Mouse (Mus musculus): ENCODE measurements around the gene Nadk. TPM values are rescaled to one million over a fixed set of nuclear protein-coding genes. Genes with fewer than 3 reads are reported as not detected.
A peak's percentile ranks its signal among the peaks of the same experiment; 100 is the strongest.

Gene Nadk
- polyA plus RNA-seq (2011; ENCODE audit: insufficient read depth, insufficient read length, low read depth, missing spikeins): 108 and 116 TPM in 2 replicates

DNA sequence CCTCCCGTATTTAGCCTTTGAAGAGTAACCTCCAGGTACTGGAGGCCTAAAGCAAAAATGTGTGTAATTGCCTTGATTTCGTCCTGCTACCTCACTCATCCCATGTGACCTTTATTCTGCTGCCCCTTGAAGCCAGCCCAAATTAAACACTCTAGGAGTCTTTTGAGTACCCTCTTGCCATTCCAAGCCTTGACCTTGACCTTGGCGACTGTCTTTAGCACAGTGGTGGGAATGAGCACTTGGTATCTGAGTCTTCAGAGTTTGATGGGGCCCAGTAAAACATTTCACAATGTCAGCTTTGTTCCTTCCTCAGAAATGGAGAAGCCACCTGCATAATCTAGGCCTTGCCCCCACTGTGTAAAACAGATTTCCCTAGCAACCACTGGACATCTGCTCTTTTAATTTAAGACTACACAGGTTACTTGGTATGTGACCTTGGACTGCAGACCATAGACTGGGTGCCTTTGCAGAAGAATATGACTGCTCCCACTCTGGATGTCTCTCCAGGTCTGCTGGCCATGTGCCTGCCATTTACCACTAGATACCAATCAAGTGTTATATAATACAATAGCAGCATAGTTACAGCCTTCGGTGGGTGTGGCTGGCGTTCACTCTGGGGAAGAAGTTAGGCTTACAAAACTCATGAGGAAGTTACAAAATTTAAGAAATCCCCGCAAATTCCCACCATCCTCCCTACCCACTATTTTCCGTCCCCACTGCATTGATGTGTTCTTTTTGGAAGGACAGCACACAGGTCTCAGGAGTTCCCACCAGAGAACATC lies at the start of gene Nadk:
Nadk (plus strand) TSS at position 718 of the 782 bp plus-strand sequence.
- Histone ChIP-seq H3K9ac (ENCODE audit: low read depth, poor library complexity, severe bottlenecking) (no peak within 1 kb of the TSS; the same call in 1 of the 2 replicates), H3K36me3 (ENCODE audit: control insufficient read depth, insufficient read depth, low read length, poor library complexity, severe bottlenecking) (peaks cover 24% of the 10 kb centered on the region), H3K4me1 (ENCODE audit: control insufficient read depth, insufficient read depth, low read length) (no peaks in the 10 kb centered on the region), H3K27ac (ENCODE audit: insufficient read depth, low read length) (no peak within 1 kb of the TSS; the same call in 1 of the 2 replicates), H3K27me3 (ENCODE audit: control insufficient read depth, insufficient read depth, low read length, poor library complexity, severe bottlenecking) (no peaks in the 10 kb centered on the region), H3K9me3 (replicated peaks; ENCODE audit: control insufficient read depth, insufficient read depth, low read length, poor library complexity, severe bottlenecking) (no peaks in the 10 kb centered on the region), H3K4me3 (ENCODE audit: low read depth, low read length) (peak within 1 kb of the TSS; percentile 30; the same call in 1 of the 2 replicates)
- TF ChIP-seq EP300 (IDR thresholded peaks at IDR 0.05; ENCODE audit: insufficient read depth, low read depth, low read length) (no peak), CTCF (IDR thresholded peaks at IDR 0.05; ENCODE audit: low read depth, low read length) (no peak), POLR2A (IDR thresholded peaks at IDR 0.05; ENCODE audit: insufficient read depth, low read length) (no peak)

DNA sequence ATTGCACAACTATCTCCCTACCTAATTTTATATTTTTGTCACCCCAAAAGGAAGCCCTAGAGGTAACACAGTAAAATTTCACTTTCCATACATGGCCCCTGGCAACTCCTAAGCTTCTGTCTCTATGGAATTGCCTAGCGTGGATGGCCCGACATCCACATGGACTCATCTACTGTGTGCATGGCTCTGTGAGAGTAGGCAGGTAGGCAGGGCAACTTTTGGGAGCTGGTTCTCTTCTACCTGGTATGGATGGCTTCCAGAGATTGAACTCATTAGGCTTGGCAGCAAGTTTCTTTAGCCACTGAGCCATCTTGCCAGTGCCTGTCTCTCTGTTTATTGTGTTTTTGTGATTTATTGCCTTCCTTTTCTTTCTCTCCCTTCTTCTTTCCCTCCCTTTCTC lies 47.4 kb upstream of the Nadk start:
- Histone ChIP-seq H3K9ac (ENCODE audit: low read depth, poor library complexity, severe bottlenecking) (no peak overlapping the region), H3K27me3 (ENCODE audit: control insufficient read depth, insufficient read depth, low read length, poor library complexity, severe bottlenecking) (no peaks in the 10 kb centered on the region), H3K9me3 (replicated peaks; ENCODE audit: control insufficient read depth, insufficient read depth, low read length, poor library complexity, severe bottlenecking) (no peaks in the 10 kb centered on the region), H3K36me3 (ENCODE audit: control insufficient read depth, insufficient read depth, low read length, poor library complexity, severe bottlenecking) (no peaks in the 10 kb centered on the region; the same call in 1 of the 2 replicates), H3K4me1 (ENCODE audit: control insufficient read depth, insufficient read depth, low read length) (no peaks in the 10 kb centered on the region), H3K4me3 (ENCODE audit: low read depth, low read length) (no peak overlapping the region), H3K27ac (ENCODE audit: insufficient read depth, low read length) (no peak overlapping the region)
- no peak for TF ChIP-seq EP300 (IDR thresholded peaks at IDR 0.05; ENCODE audit: insufficient read depth, low read depth, low read length)
- no peak for TF ChIP-seq POLR2A (IDR thresholded peaks at IDR 0.05; ENCODE audit: insufficient read depth, low read length)
- TF ChIP-seq CTCF (IDR thresholded peaks at IDR 0.05; ENCODE audit: low read depth, low read length): no peak

DNA sequence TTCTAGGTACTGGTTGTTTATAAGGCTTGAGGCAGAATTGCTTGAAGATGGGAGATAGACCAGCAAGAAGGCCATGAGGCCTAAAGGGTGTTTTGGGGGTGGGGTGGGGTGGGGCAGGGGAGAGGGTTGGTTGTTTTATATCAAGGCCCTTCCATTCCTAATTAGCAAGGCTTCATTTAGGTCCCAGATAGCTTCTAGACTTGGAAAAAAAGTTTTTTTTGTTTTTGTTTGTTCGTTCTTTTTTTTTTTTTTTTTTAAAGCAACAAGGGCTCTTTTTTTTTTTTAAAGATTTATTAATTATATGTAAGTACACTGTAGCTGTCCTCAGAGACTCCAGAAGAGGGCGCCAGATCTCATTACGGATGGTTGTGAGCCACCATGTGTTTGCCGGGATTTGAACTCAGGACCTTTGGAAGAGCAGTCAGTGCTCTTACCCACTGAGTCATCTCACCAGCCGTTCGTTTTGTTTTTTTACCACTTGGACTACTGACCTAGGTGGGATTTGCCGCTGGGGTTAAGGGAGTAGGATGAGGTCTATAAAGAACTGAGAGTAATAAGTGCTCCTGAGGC lies 44.1 kb upstream of the Nadk start:
- H3K4me1 ChIP-seq (ENCODE audit: control insufficient read depth, insufficient read depth, low read length): no peaks in the 10 kb centered on the region
- H3K27ac ChIP-seq (ENCODE audit: insufficient read depth, low read length): no peak overlapping the region
- peak; percentile 1 for TF ChIP-seq CTCF (IDR thresholded peaks at IDR 0.05; ENCODE audit: low read depth, low read length)
- TF ChIP-seq POLR2A (IDR thresholded peaks at IDR 0.05; ENCODE audit: insufficient read depth, low read length): no peak
- H3K9me3 ChIP-seq (replicated peaks; ENCODE audit: control insufficient read depth, insufficient read depth, low read length, poor library complexity, severe bottlenecking): no peaks in the 10 kb centered on the region
- no peak overlapping the region for H3K9ac ChIP-seq (ENCODE audit: low read depth, poor library complexity, severe bottlenecking)
- no peaks in the 10 kb centered on the region; the same call in 1 of the 2 replicates for H3K36me3 ChIP-seq (ENCODE audit: control insufficient read depth, insufficient read depth, low read length, poor library complexity, severe bottlenecking)
- no peaks in the 10 kb centered on the region for H3K27me3 ChIP-seq (ENCODE audit: control insufficient read depth, insufficient read depth, low read length, poor library complexity, severe bottlenecking)
- no peak overlapping the region for H3K4me3 ChIP-seq (ENCODE audit: low read depth, low read length)

DNA sequence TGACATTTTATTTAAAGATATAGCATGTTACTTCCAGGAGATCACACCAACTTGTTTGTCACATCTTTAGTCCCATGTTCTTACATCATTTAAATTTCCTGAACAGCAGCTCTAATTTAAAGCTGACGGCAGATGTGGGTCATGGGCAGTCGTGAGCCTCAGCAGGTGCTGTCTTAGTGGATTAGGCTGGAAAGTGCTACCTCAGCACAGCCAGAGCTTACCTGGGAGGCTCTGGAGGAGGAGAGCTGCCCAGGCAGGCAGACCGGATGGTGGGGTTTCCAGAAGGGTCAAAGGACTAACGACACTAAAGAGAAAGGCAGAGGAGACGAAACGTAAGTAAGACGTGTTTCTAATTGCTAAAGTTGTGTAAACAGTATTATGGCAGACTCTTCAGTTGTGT lies 39.9 kb upstream of the Nadk start:
- Histone ChIP-seq H3K36me3 (ENCODE audit: control insufficient read depth, insufficient read depth, low read length, poor library complexity, severe bottlenecking) (peaks cover 9% of the 10 kb centered on the region), H3K9ac (ENCODE audit: low read depth, poor library complexity, severe bottlenecking) (no peak overlapping the region)

GRCm38 (mm10) chr4:155525751-155526150 lies 36.4 kb upstream of the Nadk start:
- no peak overlapping the region for H3K9ac ChIP-seq (ENCODE audit: low read depth, poor library complexity, severe bottlenecking)
- no peak overlapping the region for H3K4me3 ChIP-seq (ENCODE audit: low read depth, low read length)
- TF ChIP-seq CTCF (IDR thresholded peaks at IDR 0.05; ENCODE audit: low read depth, low read length) (no peak), POLR2A (IDR thresholded peaks at IDR 0.05; ENCODE audit: insufficient read depth, low read length) (no peak), EP300 (IDR thresholded peaks at IDR 0.05; ENCODE audit: insufficient read depth, low read depth, low read length) (no peak)
- H3K9me3 ChIP-seq (replicated peaks; ENCODE audit: control insufficient read depth, insufficient read depth, low read length, poor library complexity, severe bottlenecking): no peaks in the 10 kb centered on the region
- H3K36me3 ChIP-seq (ENCODE audit: control insufficient read depth, insufficient read depth, low read length, poor library complexity, severe bottlenecking): peaks cover 35% of the 10 kb centered on the region
- no peaks in the 10 kb centered on the region for H3K27me3 ChIP-seq (ENCODE audit: control insufficient read depth, insufficient read depth, low read length, poor library complexity, severe bottlenecking)
- H3K27ac ChIP-seq (ENCODE audit: insufficient read depth, low read length): no peak overlapping the region
- no peaks in the 10 kb centered on the region for H3K4me1 ChIP-seq (ENCODE audit: control insufficient read depth, insufficient read depth, low read length)

More for the DNA sequence above, 39.9 kb upstream of the Nadk start:
- no peak overlapping the region for H3K4me3 ChIP-seq (ENCODE audit: low read depth, low read length)
- H3K27ac ChIP-seq (ENCODE audit: insufficient read depth, low read length): peak overlapping the region; percentile 4
- no peaks in the 10 kb centered on the region for H3K4me1 ChIP-seq (ENCODE audit: control insufficient read depth, insufficient read depth, low read length)
- no peaks in the 10 kb centered on the region for H3K27me3 ChIP-seq (ENCODE audit: control insufficient read depth, insufficient read depth, low read length, poor library complexity, severe bottlenecking)
- no peak for TF ChIP-seq CTCF (IDR thresholded peaks at IDR 0.05; ENCODE audit: low read depth, low read length)
- TF ChIP-seq POLR2A (IDR thresholded peaks at IDR 0.05; ENCODE audit: insufficient read depth, low read length): no peak
- peak; percentile 54; the same call in 1 of the 2 replicates for TF ChIP-seq EP300 (IDR thresholded peaks at IDR 0.05; ENCODE audit: insufficient read depth, low read depth, low read length)
- H3K9me3 ChIP-seq (replicated peaks; ENCODE audit: control insufficient read depth, insufficient read depth, low read length, poor library complexity, severe bottlenecking): no peaks in the 10 kb centered on the region

GRCm38 (mm10) chr4:155529294-155529693 lies 32.9 kb upstream of the Nadk start:
- H3K9ac ChIP-seq (ENCODE audit: low read depth, poor library complexity, severe bottlenecking): no peak overlapping the region
- TF ChIP-seq POLR2A (IDR thresholded peaks at IDR 0.05; ENCODE audit: insufficient read depth, low read length) (no peak), EP300 (IDR thresholded peaks at IDR 0.05; ENCODE audit: insufficient read depth, low read depth, low read length) (no peak), CTCF (IDR thresholded peaks at IDR 0.05; ENCODE audit: low read depth, low read length) (no peak)
- H3K4me1 ChIP-seq (ENCODE audit: control insufficient read depth, insufficient read depth, low read length): no peaks in the 10 kb centered on the region
- H3K27ac ChIP-seq (ENCODE audit: insufficient read depth, low read length): no peak overlapping the region
- no peak overlapping the region for H3K4me3 ChIP-seq (ENCODE audit: low read depth, low read length)
- no peaks in the 10 kb centered on the region for H3K9me3 ChIP-seq (replicated peaks; ENCODE audit: control insufficient read depth, insufficient read depth, low read length, poor library complexity, severe bottlenecking)
- H3K27me3 ChIP-seq (ENCODE audit: control insufficient read depth, insufficient read depth, low read length, poor library complexity, severe bottlenecking): no peaks in the 10 kb centered on the region
- peaks cover 55% of the 10 kb centered on the region for H3K36me3 ChIP-seq (ENCODE audit: control insufficient read depth, insufficient read depth, low read length, poor library complexity, severe bottlenecking)
